Mouse (Mus musculus): ENCODE measurements at regions not wholly inside any gene's neighbourhood (a gene's known extent, or its start where the extent isn't known, plus 50 kb on each side); places are given as distances from the start of the nearest gene placed in this dataset.

- ATAC-seq (ENCODE audit: insufficient read depth) (no peak), DNase-seq (ENCODE audit: low read depth in 3 of 3, low spot score in 3 of 3) (no peak)
- TF ChIP-seq CTCF (IDR thresholded peaks at IDR 0.05; ENCODE audit: low read depth), result no peak
- TF ChIP-seq EP300 (IDR thresholded peaks at IDR 0.05; ENCODE audit: low read depth), result no peak
- no peaks in the 10 kb centered on the region for H3K36me3 ChIP-seq (replicated peaks; ENCODE audit: control insufficient read depth, insufficient read depth, low read depth)
- 57% methylated on average over 7 of the region's 7 CpGs for whole genome bisulfite sequencing (ENCODE audit: insufficient replicate concordance)
- no peak overlapping the region for H3K4me3 ChIP-seq (ENCODE audit: insufficient read depth in 1 of 2, low read depth in 2 of 2, low read length in 2 of 2)
- no peaks in the 10 kb centered on the region for H3K9me3 ChIP-seq (ENCODE audit: control insufficient read depth, low read length)
- no peaks in the 10 kb centered on the region for H3K4me1 ChIP-seq (replicated peaks; ENCODE audit: control insufficient read depth in 2 of 2, insufficient read depth in 2 of 2, low read length in 1 of 2)
- no peaks in the 10 kb centered on the region for H3K27me3 ChIP-seq (ENCODE audit: control insufficient read depth, insufficient read depth, low read length)
- H3K4me2 ChIP-seq (ENCODE audit: low read depth), result no peak overlapping the region
- H3K27ac ChIP-seq, result no peak overlapping the region
- no peak overlapping the region for H3K9ac ChIP-seq (replicated peaks)
Observed at GRCm38 (mm10) chr7:138061116-138061515, 336.4 kb downstream of the Tcerg1l start.

- WGBS (ENCODE audit: insufficient replicate concordance), result 53% methylated on average over 4 of the region's 4 CpGs
Observed at GRCm38 (mm10) chr7:138066921-138067320, 330.6 kb downstream of the Tcerg1l start.

GRCm38 (mm10) chr7:138075231-138075630 lies 322.3 kb downstream of the Tcerg1l start:
- WGBS (ENCODE audit: insufficient replicate concordance), result 51% methylated on average over 3 of the region's 3 CpGs
- H3K36me3 ChIP-seq (replicated peaks; ENCODE audit: control insufficient read depth, insufficient read depth, low read depth), result no peaks in the 10 kb centered on the region

More at GRCm38 (mm10) chr7:138066921-138067320, 330.6 kb downstream of the Tcerg1l start:
- Histone ChIP-seq H3K27me3 (ENCODE audit: control insufficient read depth, insufficient read depth, low read length) (no peaks in the 10 kb centered on the region), H3K4me3 (ENCODE audit: insufficient read depth in 1 of 2, low read depth in 2 of 2, low read length in 2 of 2) (no peak overlapping the region), H3K9me3 (ENCODE audit: control insufficient read depth, low read length) (no peaks in the 10 kb centered on the region), H3K27ac (no peak overlapping the region), H3K4me2 (ENCODE audit: low read depth) (no peak overlapping the region), H3K36me3 (replicated peaks; ENCODE audit: control insufficient read depth, insufficient read depth, low read depth) (no peaks in the 10 kb centered on the region), H3K4me1 (replicated peaks; ENCODE audit: control insufficient read depth in 2 of 2, insufficient read depth in 2 of 2, low read length in 1 of 2) (no peaks in the 10 kb centered on the region), H3K9ac (replicated peaks) (no peak overlapping the region)
- no peak for DNase-seq (ENCODE audit: low read depth in 3 of 3, low spot score in 3 of 3)
- no peak for ATAC-seq (ENCODE audit: insufficient read depth)
- TF ChIP-seq EP300 (IDR thresholded peaks at IDR 0.05; ENCODE audit: low read depth) (no peak), CTCF (IDR thresholded peaks at IDR 0.05; ENCODE audit: low read depth) (no peak)

GRCm38 (mm10) chr7:138083980-138084379 lies 313.6 kb downstream of the Tcerg1l start:
- H3K27ac ChIP-seq, result no peak overlapping the region
- ATAC-seq (ENCODE audit: insufficient read depth) (no peak), DNase-seq (ENCODE audit: low read depth in 3 of 3, low spot score in 3 of 3) (peak; percentile 31 to 36 (median 34))
- TF ChIP-seq EP300 (IDR thresholded peaks at IDR 0.05; ENCODE audit: low read depth) (no peak), CTCF (IDR thresholded peaks at IDR 0.05; ENCODE audit: low read depth) (peak; percentile 81)
- no peaks in the 10 kb centered on the region for H3K4me1 ChIP-seq (replicated peaks; ENCODE audit: control insufficient read depth in 2 of 2, insufficient read depth in 2 of 2, low read length in 1 of 2)
- H3K4me2 ChIP-seq (ENCODE audit: low read depth), result no peak overlapping the region
- H3K4me3 ChIP-seq (ENCODE audit: insufficient read depth in 1 of 2, low read depth in 2 of 2, low read length in 2 of 2), result no peak overlapping the region
- H3K36me3 ChIP-seq (replicated peaks; ENCODE audit: control insufficient read depth, insufficient read depth, low read depth), result no peaks in the 10 kb centered on the region
- 14% methylated on average over 5 of the region's 5 CpGs for WGBS (ENCODE audit: insufficient replicate concordance)
- H3K27me3 ChIP-seq (ENCODE audit: control insufficient read depth, insufficient read depth, low read length), result no peaks in the 10 kb centered on the region
- no peaks in the 10 kb centered on the region for H3K9me3 ChIP-seq (ENCODE audit: control insufficient read depth, low read length)
- H3K9ac ChIP-seq (replicated peaks), result no peak overlapping the region

More at GRCm38 (mm10) chr7:138075231-138075630, 322.3 kb downstream of the Tcerg1l start:
- no peak overlapping the region for H3K4me3 ChIP-seq (ENCODE audit: insufficient read depth in 1 of 2, low read depth in 2 of 2, low read length in 2 of 2)
- no peak overlapping the region for H3K27ac ChIP-seq
- no peaks in the 10 kb centered on the region for H3K9me3 ChIP-seq (ENCODE audit: control insufficient read depth, low read length)
- no peak overlapping the region for H3K4me2 ChIP-seq (ENCODE audit: low read depth)
- no peaks in the 10 kb centered on the region for H3K27me3 ChIP-seq (ENCODE audit: control insufficient read depth, insufficient read depth, low read length)
- H3K4me1 ChIP-seq (replicated peaks; ENCODE audit: control insufficient read depth in 2 of 2, insufficient read depth in 2 of 2, low read length in 1 of 2), result no peaks in the 10 kb centered on the region
- DNase-seq (ENCODE audit: low read depth in 3 of 3, low spot score in 3 of 3) (no peak), ATAC-seq (ENCODE audit: insufficient read depth) (no peak)
- H3K9ac ChIP-seq (replicated peaks), result no peak overlapping the region
- TF ChIP-seq EP300 (IDR thresholded peaks at IDR 0.05; ENCODE audit: low read depth), result no peak
- TF ChIP-seq CTCF (IDR thresholded peaks at IDR 0.05; ENCODE audit: low read depth), result no peak

GRCm38 (mm10) chr7:138107471-138108210 lies 289.9 kb downstream of the Tcerg1l start:
- no peak for TF ChIP-seq EP300 (IDR thresholded peaks at IDR 0.05; ENCODE audit: low read depth)
- ATAC-seq (ENCODE audit: insufficient read depth) (no peak), DNase-seq (ENCODE audit: low read depth in 3 of 3, low spot score in 3 of 3) (no peak)
- WGBS (ENCODE audit: insufficient replicate concordance), result 46% methylated on average over 7 of the region's 7 CpGs
- H3K36me3 ChIP-seq (replicated peaks; ENCODE audit: control insufficient read depth, insufficient read depth, low read depth), result no peaks in the 10 kb centered on the region
- no peaks in the 10 kb centered on the region for H3K9me3 ChIP-seq (ENCODE audit: control insufficient read depth, low read length)
- no peaks in the 10 kb centered on the region for H3K27me3 ChIP-seq (ENCODE audit: control insufficient read depth, insufficient read depth, low read length)
- H3K4me3 ChIP-seq (ENCODE audit: insufficient read depth in 1 of 2, low read depth in 2 of 2, low read length in 2 of 2), result no peak overlapping the region
- H3K4me2 ChIP-seq (ENCODE audit: low read depth), result no peak overlapping the region
- H3K4me1 ChIP-seq (replicated peaks; ENCODE audit: control insufficient read depth in 2 of 2, insufficient read depth in 2 of 2, low read length in 1 of 2), result no peaks in the 10 kb centered on the region
- H3K27ac ChIP-seq, result no peak overlapping the region
- H3K9ac ChIP-seq (replicated peaks), result no peak overlapping the region
